Mouse (Mus musculus) adrenal gland, adult 10 weeks (tissue): ENCODE data around the gene Gdi1. TPM values are rescaled to one million over a fixed set of nuclear protein-coding genes. Genes with fewer than 3 reads are reported as not detected.

Source experiments
- polyA plus RNA-seq: library from polyadenylated mRNA; stranded (reverse); fragments of 350-450 nt; fragmentation: Illumina TruSeq; extraction: RNeasy Lipid Tissue Mini Kit (QIAGEN cat#74804); gene quantifications from one replicate; pipeline ENCODE4 v1.2.3, GENCODE M21; 2014; ENCODE audit warnings: low read depth, low replicate concordance

The Gdi1 gene
- polyA plus RNA-seq, result 223 TPM

DNA sequence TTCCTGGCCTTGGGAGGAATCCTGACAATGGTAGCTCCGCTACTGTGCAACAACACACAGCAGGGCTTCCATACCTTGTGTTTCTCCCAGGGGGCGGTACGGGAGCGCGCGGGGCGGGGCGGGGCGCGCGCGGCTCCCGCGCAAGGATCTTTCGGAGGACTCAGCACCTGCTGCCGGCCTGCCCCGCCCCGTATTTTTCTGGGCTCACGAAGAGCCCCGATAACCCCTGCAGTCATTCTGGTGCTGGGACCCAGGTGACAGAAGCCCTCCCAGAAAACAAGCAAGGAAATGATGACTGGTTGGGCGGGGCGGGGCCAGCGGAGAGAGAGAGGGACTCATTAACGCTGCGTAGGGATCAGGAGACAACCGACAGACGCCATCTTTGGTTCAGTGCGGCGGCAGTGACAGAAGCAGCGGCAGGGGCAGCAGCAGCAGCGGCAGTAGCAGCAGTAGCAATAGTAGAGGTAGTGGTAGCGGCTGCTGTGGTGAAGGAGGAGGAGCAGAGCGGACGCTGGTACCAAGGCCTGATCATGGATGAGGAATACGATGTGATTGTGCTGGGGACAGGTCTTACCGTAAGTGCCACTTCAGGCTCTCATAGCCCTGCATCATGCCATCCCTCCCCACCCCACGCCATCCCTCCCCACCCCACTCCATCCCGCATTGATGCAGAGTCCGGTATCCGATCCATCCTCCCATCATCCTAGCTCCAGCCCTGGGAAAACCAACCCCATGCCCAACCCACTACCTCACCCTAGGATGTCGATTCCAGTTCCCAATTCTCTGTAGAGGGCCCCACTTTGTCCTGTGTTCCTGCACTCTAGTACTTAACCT, at the start of gene Gdi1:
TSS of gene Gdi1 (plus strand) at position 132 of the 834 bp plus-strand sequence.

DNA sequence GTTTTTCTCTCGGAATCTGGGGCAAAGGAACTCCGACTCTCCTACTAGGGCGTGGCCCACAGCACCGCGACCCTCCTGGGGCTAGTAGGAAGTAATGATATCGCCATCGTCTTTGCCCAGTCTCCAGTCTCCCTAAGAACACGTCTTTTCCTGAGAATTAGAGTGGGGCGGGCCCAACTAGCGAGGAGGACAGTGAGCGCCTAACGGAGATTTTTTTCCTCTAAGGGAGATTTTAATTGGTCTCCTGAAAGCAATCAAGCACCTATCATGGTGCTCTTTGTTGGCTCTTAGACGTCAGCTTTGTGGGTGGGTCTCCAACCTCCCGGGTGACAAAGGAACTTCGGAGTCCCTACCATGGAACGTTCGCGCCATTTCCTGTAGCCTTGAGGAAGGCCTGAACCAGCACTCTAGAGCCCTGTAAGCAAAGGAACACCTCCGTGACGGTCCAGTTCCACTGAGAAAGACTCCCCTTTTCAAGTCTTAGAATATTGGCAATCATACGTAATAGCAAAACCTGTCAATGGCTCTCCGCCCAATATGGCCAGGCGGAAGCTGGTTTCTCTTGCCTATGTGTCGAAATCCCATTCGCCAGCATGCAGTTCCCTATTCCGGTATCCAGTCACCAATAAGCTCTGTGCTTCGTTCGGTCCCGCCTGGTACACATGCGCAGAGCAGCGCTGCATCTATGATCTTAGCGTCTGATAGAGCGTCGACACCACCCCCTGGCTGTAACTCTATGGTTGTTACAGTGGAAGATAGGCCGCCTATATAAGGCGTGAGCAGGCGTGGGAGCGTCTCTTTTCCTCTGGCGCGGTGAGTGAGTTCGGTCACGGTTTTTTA, 34.5 kb upstream of the Gdi1 start, which contains the start of gene Rpl10:
TSS of gene Rpl10 (plus strand) at position 751 of the 840 bp plus-strand sequence.

DNA sequence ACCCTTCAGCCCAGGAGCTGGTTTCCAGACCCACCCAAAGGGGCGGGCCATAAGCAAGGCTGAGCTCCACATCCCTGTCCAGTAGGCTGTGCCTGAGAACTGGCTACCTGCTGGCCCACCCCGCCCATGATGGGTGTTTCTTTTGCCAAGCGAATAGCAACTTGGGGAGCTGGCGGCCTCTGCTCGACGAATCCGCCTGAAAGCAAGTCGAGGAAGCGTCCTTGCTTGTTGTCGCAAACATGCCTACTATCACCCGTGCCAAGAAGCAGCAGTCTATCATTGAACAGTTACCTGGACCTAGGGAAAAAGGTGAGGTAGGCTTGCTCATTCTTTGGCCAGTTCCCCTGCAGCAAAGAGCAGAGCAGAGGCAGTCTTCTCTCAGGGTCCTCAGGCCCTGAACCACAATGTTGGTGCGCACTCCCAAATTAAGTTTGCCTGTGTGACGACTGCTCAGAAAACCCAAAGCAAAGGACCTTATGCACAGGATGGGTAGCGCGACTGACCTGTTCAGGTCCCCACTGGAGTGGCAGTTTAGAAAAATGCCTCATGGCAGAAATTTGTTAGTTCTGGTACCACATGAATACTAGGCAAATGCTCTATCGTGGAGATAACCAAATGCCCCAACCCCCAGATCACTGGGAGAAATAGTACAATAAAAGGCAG, 22.9 kb upstream of the Gdi1 start, which contains the start of the genes Taz and Dnase1l1:
TSS of gene Taz (plus strand) at position 181 of the 663 bp plus-strand sequence.
TSS of gene Dnase1l1 (minus strand) at position 606 of the 663 bp plus-strand sequence.

DNA sequence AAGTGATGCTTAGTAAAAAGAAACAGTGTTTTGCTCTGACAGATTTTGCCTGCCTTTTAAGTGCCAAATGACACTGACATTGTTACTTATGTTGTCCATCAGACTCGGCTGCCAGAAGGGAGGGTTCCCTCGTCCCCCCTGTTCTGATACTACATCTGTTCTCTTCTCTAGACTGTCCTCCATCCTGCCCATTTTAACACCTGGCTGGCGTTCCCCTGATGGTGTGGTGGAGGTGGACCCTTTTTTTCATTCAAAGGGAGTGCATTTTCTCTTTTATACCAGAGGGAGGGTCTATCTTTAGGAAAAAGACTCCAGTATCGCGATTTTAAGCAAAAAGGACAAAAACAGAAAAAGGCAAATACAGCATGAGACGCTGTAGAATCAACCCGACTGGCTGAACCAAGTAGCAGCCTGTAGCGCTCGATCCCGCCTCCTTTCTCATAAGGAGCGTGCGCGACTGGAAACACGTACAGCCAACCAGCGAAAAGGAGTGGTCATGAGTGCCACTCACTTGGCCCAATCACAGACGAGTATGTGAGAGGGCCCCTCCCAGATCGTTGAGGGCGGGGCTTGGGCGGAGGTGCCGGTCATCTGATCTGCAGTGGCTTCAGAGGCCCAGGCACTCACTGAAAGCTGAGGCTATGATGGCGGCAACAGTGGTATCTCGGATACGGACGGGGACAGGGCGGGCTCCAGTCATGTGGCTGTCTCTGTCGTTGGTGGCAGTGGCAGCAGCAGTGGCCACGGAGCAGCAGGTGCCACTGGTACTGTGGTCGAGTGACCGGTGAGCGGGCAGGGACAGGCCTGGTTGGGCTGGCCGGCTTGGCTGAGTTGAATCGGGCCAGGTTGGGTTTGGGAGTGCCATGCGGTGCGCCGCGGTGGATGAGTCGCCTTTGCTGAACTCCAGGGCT, 8.0 kb upstream of the Gdi1 start, which contains the start of gene Atp6ap1:
TSS of gene Atp6ap1 (plus strand) at position 560 of the 911 bp plus-strand sequence.

DNA sequence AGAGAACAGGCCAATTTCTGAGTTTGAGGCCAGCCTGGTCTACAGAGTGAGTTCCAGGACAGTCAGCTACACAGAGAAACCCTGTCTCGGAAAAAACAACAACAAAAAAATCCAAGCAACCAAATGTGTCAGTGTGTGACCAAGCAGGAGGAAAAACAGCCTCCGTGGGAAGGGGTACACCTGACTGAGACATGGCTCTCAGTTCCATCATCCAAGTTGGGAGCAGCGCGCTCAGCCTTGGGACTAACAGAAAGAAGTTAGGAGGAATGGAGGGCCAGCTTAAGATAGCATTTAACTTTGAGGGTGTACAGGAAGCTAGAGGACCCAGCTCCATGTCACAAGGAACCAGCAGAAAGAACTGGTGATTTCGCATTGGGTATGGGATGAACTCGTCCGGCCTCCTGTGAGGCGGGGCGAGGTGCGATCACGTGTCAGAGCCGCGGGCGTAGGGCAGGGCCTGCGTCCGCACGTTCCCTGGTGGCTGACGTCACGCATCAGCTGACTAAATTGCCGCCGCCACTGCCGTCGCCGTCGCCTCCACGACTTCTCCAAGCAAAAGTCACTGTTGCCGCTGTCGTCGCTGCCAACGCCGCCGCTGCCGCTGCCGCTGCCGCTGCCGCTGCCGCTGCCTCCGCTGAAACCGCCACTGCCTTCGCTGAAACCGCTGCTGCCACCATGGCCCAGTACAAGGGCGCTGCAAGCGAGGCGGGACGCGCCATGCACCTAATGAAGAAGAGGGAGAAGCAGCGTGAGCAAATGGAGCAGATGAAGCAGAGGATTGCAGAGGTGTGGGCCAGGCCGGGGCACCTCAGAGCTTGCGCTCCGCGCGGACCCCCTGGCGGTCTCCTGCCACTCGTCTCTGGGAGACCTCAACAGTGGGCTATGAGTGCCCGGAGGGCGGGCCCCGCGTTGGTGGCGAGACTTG, 8.0 kb downstream of the Gdi1 start, which contains the start of gene Fam50a:
TSS of gene Fam50a (plus strand) at position 494 of the 925 bp plus-strand sequence.

GRCm38 (mm10) chrX:74328725-74329161, 23.9 kb downstream of the Gdi1 start, which contains the start of gene Plxna3:
Plxna3 (plus strand) TSS chrX:74329066.

GRCm38 (mm10) chrX:74353467-74353770, 48.6 kb downstream of the Gdi1 start, which contains the start of gene Lage3:
Lage3 (minus strand) TSS chrX:74353618.

Other genes with a start within 250 kb of the Gdi1 start
- gene Opn1mw, start 177.5 kb upstream of the Gdi1 start, polyA plus RNA-seq, result not detected
- gene Mecp2, start 169.6 kb upstream of the Gdi1 start, polyA plus RNA-seq, result 27.6 TPM
- gene Tex28, start 137.2 kb upstream of the Gdi1 start, polyA plus RNA-seq, result not detected
- not detected for gene Tktl1, start 127.7 kb upstream of the Gdi1 start, polyA plus RNA-seq
- gene Flna, start 55.2 kb upstream of the Gdi1 start, polyA plus RNA-seq, result 20.8 TPM
- 42.2 TPM for gene Emd, start 50.3 kb upstream of the Gdi1 start, polyA plus RNA-seq
- gene Rpl10, start 34.2 kb upstream of the Gdi1 start, polyA plus RNA-seq, result 999 TPM
- gene Taz, start 23.1 kb upstream of the Gdi1 start, polyA plus RNA-seq, result 33.7 TPM
- 11.8 TPM for gene Dnase1l1, start 22.7 kb upstream of the Gdi1 start, polyA plus RNA-seq
- 332 TPM for gene Atp6ap1, start 7.9 kb upstream of the Gdi1 start, polyA plus RNA-seq
- 18.3 TPM for gene Fam50a, start 8.0 kb downstream of the Gdi1 start, polyA plus RNA-seq
- 0.99 TPM for gene Plxna3, start 24.1 kb downstream of the Gdi1 start, polyA plus RNA-seq
- 14.9 TPM for gene Lage3, start 48.6 kb downstream of the Gdi1 start, polyA plus RNA-seq
- 72.0 TPM for gene Ubl4a, start 68.2 kb downstream of the Gdi1 start, polyA plus RNA-seq
- 12.7 TPM for gene Slc10a3, start 68.4 kb downstream of the Gdi1 start, polyA plus RNA-seq
- 8.7 TPM for gene Fam3a, start 88.3 kb downstream of the Gdi1 start, polyA plus RNA-seq
- gene Ikbkg, start 88.3 kb downstream of the Gdi1 start, polyA plus RNA-seq, result 69.8 TPM
- 101 TPM for gene G6pdx, start 124.2 kb downstream of the Gdi1 start, polyA plus RNA-seq
- gene Gm6880, start 176.4 kb downstream of the Gdi1 start, polyA plus RNA-seq, result not detected